In genomic region chrX:48278103-48278502, GRCm38 (mm10) we compare ENCODE assay signal across 9 mouse cellular contexts. TPM values are rescaled to one million over a fixed set of nuclear protein-coding genes. Genes with fewer than 3 reads are reported as not detected.
DNase-seq lines count a peak whose midpoint lies in the region; ATAC-seq and TF ChIP-seq lines count a peak whose summit lies in the region.
"Had no signal": no experiment of that assay in that cellular context is flagged by ENCODE, and none has a peak within 500 bp of the region (broad histone marks: within the 10 kb centered on the region; RNA-seq: fewer than 3 reads in every experiment).

No protein-coding gene starts in this region.

- TF ChIP-seq CTCF in heart, adult 2 months (IDR thresholded peaks at IDR 0.05), result peak; percentile 81
- peak; percentile 71 for TF ChIP-seq CTCF in kidney, postnatal 0 days (IDR thresholded peaks at IDR 0.05; ENCODE audit: low read depth)

- H3K27ac ChIP-seq in heart, adult 2 months, result no peak overlapping the region
- no peak overlapping the region for H3K27ac ChIP-seq in heart, embryonic 12.5 days (ENCODE audit: poor library complexity, severe bottlenecking)
- no peak overlapping the region for H3K27ac ChIP-seq in kidney, postnatal 0 days
- H3K27ac ChIP-seq: limb, embryonic 13.5 days had no signal

- H3K79me2 ChIP-seq in heart, adult 2 months (replicated peaks; ENCODE audit: control insufficient read depth, insufficient read depth, low read length), result no peaks in the 10 kb centered on the region

- intact Hi-C loops in heart, adult 2 months (cut with DNase I), result loop anchor here (1.0 kb wide), 1 partner anchor 105 kb away; no protein-coding TSS in a partner anchor

- no peaks in the 10 kb centered on the region for H3K4me1 ChIP-seq in heart, adult 2 months (ENCODE audit: control insufficient read depth, insufficient read depth, low read length)
- no peaks in the 10 kb centered on the region for H3K4me1 ChIP-seq in heart, embryonic 12.5 days (replicated peaks)
- H3K4me1 ChIP-seq in kidney, postnatal 0 days (replicated peaks; ENCODE audit: insufficient read depth, low read length), result no peaks in the 10 kb centered on the region
- H3K4me1 ChIP-seq: limb, embryonic 13.5 days had no signal

- H3K36me3 ChIP-seq in heart, adult 2 months (ENCODE audit: control insufficient read depth, insufficient read depth, low read length), result no peaks in the 10 kb centered on the region
- H3K36me3 ChIP-seq in heart, embryonic 12.5 days, result peaks cover 17% of the 10 kb centered on the region
- H3K36me3 ChIP-seq in kidney, postnatal 0 days (ENCODE audit: insufficient read depth, low read length), result no peaks in the 10 kb centered on the region

- no peak for TF ChIP-seq POLR2A in heart, adult 2 months (IDR thresholded peaks at IDR 0.05; ENCODE audit: insufficient read depth, low read depth, low read length)

- H3K27me3 ChIP-seq in heart, adult 2 months (ENCODE audit: control insufficient read depth, insufficient read depth, low read length), result no peaks in the 10 kb centered on the region
- H3K27me3 ChIP-seq in heart, embryonic 12.5 days (replicated peaks), result no peaks in the 10 kb centered on the region
- H3K27me3 ChIP-seq in kidney, postnatal 0 days (ENCODE audit: insufficient read depth, low read length), result no peaks in the 10 kb centered on the region
- H3K27me3 ChIP-seq: limb, embryonic 13.5 days had no signal

- no peak for TF ChIP-seq EP300 in heart, adult 2 months (IDR thresholded peaks at IDR 0.05; ENCODE audit: insufficient read depth, low read depth, low read length)

- H3K4me2 ChIP-seq in heart, embryonic 12.5 days, result no peak overlapping the region
- H3K4me2 ChIP-seq in kidney, postnatal 0 days (ENCODE audit: low read length), result no peak overlapping the region
- H3K4me2 ChIP-seq: limb, embryonic 13.5 days had no signal

- H3K9me3 ChIP-seq in heart, embryonic 12.5 days (replicated peaks), result no peaks in the 10 kb centered on the region
- H3K9me3 ChIP-seq in kidney, postnatal 0 days (replicated peaks; ENCODE audit: low read length), result no peaks in the 10 kb centered on the region
- H3K9me3 ChIP-seq: limb, embryonic 13.5 days had no signal

- 41% methylated on average over 3 of the region's 3 CpGs for WGBS in heart, adult 2 months
- WGBS in heart, embryonic 12.5 days, result 44% methylated on average over 3 of the region's 3 CpGs
- WGBS in kidney, postnatal 0 days, result 45% methylated on average over 3 of the region's 3 CpGs

- peak in 1 of 2 experiments; percentile 2 for DNase-seq in heart, adult 2 months
- DNase-seq in right cerebral cortex, postnatal 14 days, result peak; percentile 23
- DNase-seq in right cerebral cortex, adult 18-20 months, result no peak
- peak; percentile 70 to 79 for DNase-seq in cerebellum, postnatal 10 days
- DNase-seq in kidney, postnatal 0 days (ENCODE audit: low spot score), result peak; percentile 47
- DNase-seq in naive thymus-derived CD4-positive, alpha-beta T cell, adult 2 months (ENCODE audit: low read depth), result peak; percentile 77
- DNase-seq in right cerebral cortex, postnatal 36 days (ENCODE audit: low spot score in 2 of 2), result no peak

- H3K4me3 ChIP-seq in heart, adult 2 months, result no peak overlapping the region
- H3K4me3 ChIP-seq in heart, embryonic 12.5 days, result no peak overlapping the region
- no peak overlapping the region for H3K4me3 ChIP-seq in kidney, postnatal 0 days (replicated peaks; ENCODE audit: low read depth, low read length)
- H3K4me3 ChIP-seq: limb, embryonic 13.5 days had no signal

- ATAC-seq in heart, embryonic 12.5 days (ENCODE audit: insufficient number of reproducible peaks, low FRiP score), result no peak
- ATAC-seq in kidney, postnatal 0 days (replicated peaks; ENCODE audit: low FRiP score, low read depth), result no peak

- H3K9ac ChIP-seq in heart, adult 2 months (ENCODE audit: low read depth, low read length), result no peak overlapping the region
- H3K9ac ChIP-seq in heart, embryonic 12.5 days, result no peak overlapping the region
- H3K9ac ChIP-seq in kidney, postnatal 0 days (ENCODE audit: low read depth, low read length), result no peak overlapping the region
- H3K9ac ChIP-seq: limb, embryonic 13.5 days had no signal

RNA-seq across cellular contexts. Expression of gene Utp14a, which starts 21.4 kb away (rescaled TPM):
- 10 to 100 TPM; 14.0 to 18.1 TPM for total RNA-seq in heart, adult 2 months (2021)
- polyA plus RNA-seq in heart, adult 2 months (2012; rRNA removed), result 2.5 and 4.6 TPM in 2 replicates
- 9.1 and 11.3 TPM in 2 replicates for polyA plus RNA-seq in heart, embryonic 12.5 days (2016; fragmentation: Nextera tagmentation; extraction: Ambion mirVana)
- 14.0 and 16.2 TPM in 2 replicates for polyA plus RNA-seq in kidney, postnatal 0 days (2015; fragmentation: Nextera tagmentation; extraction: Ambion mirVana)

Comparison
In these comparisons a context has a peak if more than half of its experiments do, and no peak if none do; other contexts are left out.
1. DNase-seq: peak in right cerebral cortex, postnatal 14 days (single experiment), cerebellum, postnatal 10 days (2 of 2), kidney, postnatal 0 days (single experiment) and naive thymus-derived CD4-positive, alpha-beta T cell, adult 2 months (single experiment); none in right cerebral cortex, adult 18-20 months (single experiment) and right cerebral cortex, postnatal 36 days (0 of 2).